Mouse (Mus musculus): Measurements from ENCODE around the gene Gnai2. TPM values are rescaled to one million over a fixed set of nuclear protein-coding genes. Genes with fewer than 3 reads are reported as not detected.

Gene Gnai2
- total and polyA plus RNA-seq, 3 experiments, result 198 to 345 (median 278) TPM

DNA sequence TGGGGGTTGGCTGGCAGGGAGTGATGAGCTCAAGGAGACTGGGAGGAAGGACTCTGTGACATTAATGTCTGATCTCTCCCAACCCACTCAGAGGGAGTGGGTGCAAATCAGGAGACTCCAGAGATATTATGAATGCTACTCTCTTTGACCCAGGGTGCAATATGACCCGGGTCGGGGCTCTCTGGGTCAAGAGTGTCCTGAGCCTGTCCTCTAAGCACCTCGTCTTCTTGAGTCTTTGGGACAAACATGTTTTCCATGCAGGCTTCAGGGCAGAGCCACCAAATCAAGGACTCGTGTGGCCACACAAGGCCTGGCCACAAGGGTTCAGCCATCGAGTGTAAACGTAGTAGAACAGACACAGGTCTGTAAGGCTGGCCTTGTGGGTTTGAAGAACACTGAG is 22.9 kb upstream of the Gnai2 start:
- DNase-seq, result no peak

DNA sequence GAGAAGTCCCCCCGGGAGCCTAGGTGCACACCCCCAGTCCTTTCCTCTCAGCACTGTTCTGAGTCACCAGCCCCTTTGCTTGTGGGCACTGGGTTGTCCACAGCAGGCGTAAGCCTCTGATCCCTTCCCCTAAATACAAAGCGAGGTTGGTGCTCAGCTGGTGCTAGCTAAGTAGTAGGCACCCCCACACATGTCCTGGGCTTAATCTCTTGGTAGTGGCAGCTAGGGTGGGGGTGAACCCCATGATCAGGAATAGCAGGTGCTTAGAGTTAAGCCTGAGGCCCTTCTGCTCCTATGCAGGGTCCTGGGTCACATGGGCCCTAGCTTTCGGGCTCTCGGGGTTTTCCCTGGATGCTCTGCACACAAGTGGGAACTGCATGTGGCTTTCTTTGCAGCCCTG is 22.0 kb upstream of the Gnai2 start:
- DNase-seq, result no peak

DNA sequence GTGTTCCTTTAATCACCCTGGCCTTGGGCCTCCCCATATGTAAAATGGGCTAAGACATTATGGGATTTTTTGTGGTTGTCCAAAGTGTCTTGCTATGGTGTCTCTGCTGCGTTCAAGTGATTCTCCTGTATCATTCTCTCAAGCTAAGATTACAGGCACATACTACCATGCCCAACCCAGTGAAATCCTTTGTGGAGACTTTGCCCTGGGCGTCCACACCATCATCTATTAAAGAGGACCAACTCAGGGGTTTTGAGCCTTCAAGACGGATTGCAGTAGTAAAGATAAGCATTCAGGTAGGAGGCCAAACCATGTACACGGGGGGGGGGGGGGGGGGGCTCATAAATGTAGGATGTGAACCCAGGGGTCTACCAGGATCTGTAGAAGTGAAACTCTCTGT is 19.4 kb upstream of the Gnai2 start:
- DNase-seq, result no peak

DNA sequence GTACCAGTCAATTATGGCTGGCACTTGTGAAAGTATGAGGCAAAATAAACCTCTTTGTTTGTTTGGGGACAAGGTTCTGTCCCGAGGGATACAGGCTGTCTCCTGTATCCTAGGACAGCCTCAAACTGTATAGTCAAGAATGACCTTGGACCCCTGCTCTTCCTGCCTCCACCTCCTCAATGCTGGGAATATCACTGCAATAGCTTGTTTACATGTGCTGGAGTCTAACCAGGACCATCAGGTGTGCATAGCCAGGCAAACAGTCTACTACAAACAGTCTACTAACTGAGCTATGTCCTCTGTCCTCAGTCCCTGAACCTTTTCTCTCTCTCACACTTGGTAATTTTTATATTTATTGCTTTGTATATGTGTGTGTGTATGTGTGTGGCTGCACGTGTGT is 18.3 kb upstream of the Gnai2 start:
- DNase-seq, result no peak

GRCm38 (mm10) chr9:107650708-107651481 is 15.7 kb upstream of the Gnai2 start:
- DNase-seq, result no peak

DNA sequence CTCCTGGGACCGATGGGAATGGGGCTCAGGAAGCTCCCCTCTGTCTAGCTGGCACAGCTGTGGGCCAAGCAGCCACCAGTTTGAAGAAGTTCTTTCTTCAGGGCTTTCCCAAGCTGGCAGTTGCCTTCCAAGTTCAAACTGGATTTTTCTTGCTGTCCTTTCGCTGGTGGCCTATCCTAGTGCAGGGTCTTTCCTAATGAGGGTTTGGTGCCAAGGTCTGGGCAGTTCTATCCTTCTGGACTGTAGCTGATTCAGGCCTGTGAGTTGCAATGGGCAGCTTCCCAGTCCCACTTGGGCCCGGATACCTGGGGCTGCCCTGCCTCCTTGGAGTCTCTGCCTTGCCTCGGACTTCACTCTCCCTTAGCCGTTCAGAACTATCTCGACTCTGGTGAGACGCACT is 15.1 kb upstream of the Gnai2 start:
- DNase-seq, result no peak

GRCm38 (mm10) chr9:107648767-107649166 is 13.6 kb upstream of the Gnai2 start:
- no peak for DNase-seq

GRCm38 (mm10) chr9:107646975-107647374 is 11.8 kb upstream of the Gnai2 start:
- DNase-seq, result no peak

GRCm38 (mm10) chr9:107645577-107645976 is 10.4 kb upstream of the Gnai2 start:
- DNase-seq, result peak; percentile 70

DNA sequence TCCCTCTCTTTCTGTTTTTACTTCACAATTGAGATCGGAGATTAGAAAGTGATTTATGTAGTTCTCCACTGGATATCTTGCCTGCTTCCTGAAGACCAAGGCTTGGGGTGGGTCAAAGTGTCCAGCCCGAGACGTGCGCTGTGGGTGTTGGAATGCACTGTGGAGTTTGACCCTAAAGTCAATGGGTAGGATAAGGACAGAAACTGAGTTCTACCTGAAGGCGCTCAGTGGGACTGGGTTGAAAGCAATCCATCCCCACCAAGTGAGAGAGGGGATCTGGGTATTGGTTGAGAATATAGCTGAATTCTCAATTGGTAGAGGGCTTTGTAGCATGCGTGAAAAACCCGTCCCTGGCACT is 10.0 kb upstream of the Gnai2 start:
- DNase-seq, result no peak

DNA sequence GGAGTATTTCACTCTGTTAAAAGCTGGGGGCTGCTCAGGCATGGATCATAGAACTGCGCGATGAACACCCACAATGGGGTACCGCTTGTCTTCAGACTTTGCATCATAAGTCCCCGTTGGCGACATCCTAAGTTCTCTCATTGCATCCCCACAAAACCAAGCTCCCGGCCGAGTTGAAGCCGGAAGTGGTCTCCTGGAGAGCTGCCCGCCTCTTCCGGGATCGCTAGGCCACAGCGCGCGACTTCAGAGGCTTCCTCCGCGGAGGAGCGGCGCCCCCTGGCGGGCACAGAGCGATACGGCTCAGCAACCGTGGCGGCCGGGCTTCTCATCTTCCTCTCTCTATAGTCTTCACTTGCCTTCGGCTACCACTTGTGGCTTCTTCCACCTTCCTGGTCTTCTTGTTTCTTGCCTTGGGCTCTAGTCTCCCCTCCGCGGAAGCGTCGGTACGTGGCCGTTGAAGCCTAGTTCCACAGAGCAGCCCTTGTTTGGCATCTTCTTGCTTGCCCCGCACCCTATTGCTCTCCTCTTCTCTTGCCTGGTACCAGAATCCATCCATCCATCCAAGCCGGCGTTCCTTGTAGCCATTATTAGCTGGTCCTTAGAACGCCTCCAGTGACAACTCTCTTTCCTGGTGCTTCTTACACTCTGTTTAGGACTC is 9.5 kb upstream of the Gnai2 start:
- peak; percentile 90 for DNase-seq

- DNase-seq, result no peak
These were observed 8.5 kb upstream of the Gnai2 start for GRCm38 (mm10) chr9:107643544-107644214.

GRCm38 (mm10) chr9:107641666-107642065 is 6.5 kb upstream of the Gnai2 start:
- no peak for DNase-seq

- DNase-seq, result no peak
These were observed 5.1 kb upstream of the Gnai2 start for GRCm38 (mm10) chr9:107640257-107640772.

DNA sequence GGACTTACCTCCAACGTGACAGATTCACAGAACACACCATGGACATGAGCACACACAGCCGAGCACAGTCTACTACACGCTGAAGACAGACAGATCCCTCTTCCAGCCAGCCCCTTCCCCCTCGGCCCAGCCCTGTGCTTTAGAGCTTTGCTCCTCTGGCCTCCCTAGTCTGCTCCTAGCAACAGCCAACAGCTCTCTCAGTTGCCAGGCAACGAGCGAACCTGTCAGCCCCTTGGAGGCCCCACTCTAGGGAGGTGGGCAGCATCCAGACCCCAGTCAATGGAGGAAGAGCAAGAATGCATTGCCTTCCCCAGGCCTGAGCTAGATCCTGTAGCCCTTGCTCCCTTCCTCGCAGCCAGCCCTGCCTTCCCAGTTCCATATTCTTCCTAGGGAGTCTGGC is 1.9 kb upstream of the Gnai2 start:
- DNase-seq, result no peak

- DNase-seq, result no peak
These were observed 525 bp downstream of the Gnai2 start for GRCm38 (mm10) chr9:107634406-107635278.

DNA sequence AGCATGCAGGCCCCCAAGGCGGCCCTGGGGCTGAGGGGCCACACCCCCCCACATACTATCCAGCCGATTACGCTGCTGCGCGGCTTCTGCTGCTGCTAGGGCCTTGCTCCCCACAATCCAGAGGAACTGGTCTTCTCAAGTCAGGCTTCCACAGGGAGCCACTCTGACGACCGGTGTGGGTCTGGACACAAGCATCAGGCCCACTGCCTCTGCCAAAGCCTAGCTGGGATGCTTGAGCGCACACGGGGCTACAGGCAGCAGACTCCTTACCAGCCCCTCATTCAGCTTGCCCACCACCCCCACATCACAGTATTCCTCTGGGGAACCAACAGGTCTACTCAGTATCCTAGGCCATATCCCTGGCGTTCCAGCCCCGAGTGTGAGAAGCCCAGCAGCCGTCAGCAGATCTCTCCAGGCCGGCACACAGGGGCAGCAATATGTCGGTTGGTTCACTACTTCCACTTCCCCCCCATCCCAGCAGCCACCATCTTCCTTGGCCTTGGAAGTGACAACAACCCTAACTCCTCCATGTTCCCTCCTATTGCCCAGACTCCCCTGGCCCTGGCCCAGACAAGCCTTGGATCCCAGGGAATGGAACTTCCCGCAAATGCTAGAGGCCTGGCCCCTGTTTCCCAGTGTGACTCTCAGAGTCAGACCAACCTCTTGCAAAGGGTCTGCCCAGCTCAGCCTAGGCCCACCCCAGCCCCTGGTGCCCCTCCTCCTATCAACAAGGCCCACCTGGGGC is 1.3 kb downstream of the Gnai2 start:
- peak; percentile 61 for DNase-seq

- DNase-seq, result peak; percentile 91
These were observed 2.0 kb downstream of the Gnai2 start for GRCm38 (mm10) chr9:107633091-107633660.

DNA sequence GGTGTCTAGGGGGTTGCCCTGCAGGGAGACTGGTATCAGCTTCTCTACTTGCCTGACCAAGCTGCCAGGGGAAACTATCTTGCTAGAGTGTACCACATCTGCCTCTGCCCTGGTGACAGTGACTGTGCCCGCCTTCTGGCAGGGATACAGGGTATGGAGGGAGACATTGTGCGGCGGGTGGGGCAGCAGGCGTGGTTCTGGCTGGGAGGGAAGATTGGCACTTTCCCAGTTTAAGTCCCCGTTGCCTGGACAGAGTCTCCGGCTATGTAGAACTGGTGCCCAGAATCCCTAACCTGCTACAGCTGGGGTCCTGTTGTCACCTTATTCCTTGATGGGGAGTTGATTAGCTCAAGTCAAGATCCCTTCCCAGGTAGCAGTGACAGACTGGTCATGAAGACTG is 2.7 kb downstream of the Gnai2 start:
- DNase-seq, result peak; percentile 69

DNA sequence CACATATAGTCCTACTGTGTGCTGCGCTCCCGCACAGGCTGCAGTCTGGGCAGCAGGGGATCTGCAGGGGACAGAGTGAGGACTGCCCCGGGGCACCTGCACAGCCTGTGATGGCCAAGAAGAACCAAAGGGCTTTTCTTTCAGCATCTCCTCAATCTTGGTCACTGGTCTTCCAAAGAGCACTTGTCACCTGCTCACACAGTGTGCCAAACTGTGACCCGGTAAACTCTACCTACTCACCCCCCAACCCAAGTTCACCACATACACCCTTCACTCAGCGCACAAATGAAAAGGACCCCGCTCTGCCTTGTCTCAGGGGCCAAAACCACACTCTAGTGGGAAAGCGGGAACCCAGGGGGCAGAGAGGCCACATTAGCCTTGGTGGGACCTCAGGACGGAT is 3.3 kb downstream of the Gnai2 start:
- DNase-seq, result no peak

DNA sequence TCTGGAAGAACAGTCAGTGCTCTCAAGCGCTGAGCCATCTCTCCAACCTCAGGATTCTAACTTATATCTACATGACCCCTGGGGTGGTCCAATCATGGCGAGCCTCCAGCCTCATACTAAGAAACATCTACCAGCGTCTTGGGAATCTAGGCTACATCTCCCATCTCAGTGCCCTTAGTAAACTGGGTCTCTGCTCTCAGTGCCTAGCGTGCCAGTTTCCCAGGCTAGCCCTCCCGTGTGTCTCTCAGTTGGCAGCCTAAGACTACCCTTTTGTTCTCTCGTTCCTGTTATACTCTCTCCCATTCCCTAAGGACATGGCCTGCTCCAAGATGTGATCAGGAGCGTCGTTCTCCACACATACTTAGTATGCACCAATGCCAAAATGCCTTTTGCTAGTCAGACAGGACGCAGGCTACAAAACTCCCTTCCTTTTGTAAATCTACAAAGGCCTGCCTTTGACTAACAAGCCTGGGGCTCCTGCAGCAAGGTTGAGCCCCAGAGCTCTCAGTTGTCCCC is 3.8 kb downstream of the Gnai2 start:
- DNase-seq, result no peak
